Mouse (Mus musculus): ENCODE measurements around the gene Art3.

DNA sequence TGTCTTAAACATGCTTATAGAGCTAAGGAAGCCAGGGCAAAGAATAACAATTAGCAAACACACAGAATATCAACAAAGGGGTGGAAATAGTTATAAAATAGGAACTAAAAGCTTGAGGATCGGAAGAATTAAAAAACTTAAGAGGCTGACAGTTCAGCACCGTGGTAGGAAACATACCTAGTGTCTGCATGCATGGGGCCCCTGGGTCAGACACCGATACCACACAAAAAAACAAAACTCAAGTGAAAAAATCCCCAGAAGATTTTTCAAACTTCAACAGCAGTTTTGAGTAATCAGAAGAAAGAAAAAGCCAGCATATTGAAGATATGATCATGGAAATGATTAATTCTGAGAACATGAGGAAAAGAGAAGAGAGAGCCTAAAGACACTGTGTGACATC lies 5.1 kb downstream of the Art3 start:
- TF ChIP-seq ZC3H11A (IDR thresholded peaks at IDR 0.05; ENCODE audit: borderline replicate concordance, low read depth, low read length), result no peak
- no peak for TF ChIP-seq HCFC1 (IDR thresholded peaks at IDR 0.05; ENCODE audit: borderline replicate concordance, insufficient read depth, low read length)
